Comparison of ENCODE assay signal across 28 mouse cellular contexts in genomic region chr4:127598610-127599009, GRCm38 (mm10).
DNase-seq lines count a peak whose midpoint lies in the region; ATAC-seq and TF ChIP-seq lines count a peak whose summit lies in the region.
"Had no signal": no experiment of that assay in that cellular context is flagged by ENCODE, and none has a peak within 500 bp of the region (broad histone marks: within the 10 kb centered on the region; RNA-seq: fewer than 3 reads in every experiment).

No protein-coding gene starts in this region.

- peak; percentile 23 for DNase-seq in hindbrain, postnatal 0 days (ENCODE audit: low spot score)
- peak; percentile 68 for DNase-seq in lung, embryonic 14.5 days
- no peak for DNase-seq in lung, postnatal 14 days
- peak; percentile 22 for DNase-seq in midbrain, postnatal 0 days (ENCODE audit: low spot score)
- peak; percentile 8 for DNase-seq in MN1 (ENCODE audit: low spot score)
- no peak for DNase-seq in adrenal gland, postnatal 36 days
- DNase-seq: adrenal gland, adult 8-10 months; adrenal gland, postnatal 25 days; cerebellum, adult 11 months; cerebellum, adult 2 months; cerebellum, adult 9-11 months; cerebellum, postnatal 36 days; embryo, embryonic 11 days; gastrocnemius, postnatal 25 days; heart, adult 2 months had no signal

- H3K9ac ChIP-seq in hindbrain, postnatal 0 days (replicated peaks; ENCODE audit: low read length) = no peak overlapping the region
- H3K9ac ChIP-seq in hindbrain, embryonic 12.5 days = no peak overlapping the region
- no peak overlapping the region for H3K9ac ChIP-seq in lung, embryonic 14.5 days
- no peak overlapping the region for H3K9ac ChIP-seq in midbrain, postnatal 0 days (replicated peaks; ENCODE audit: low read length, poor library complexity, severe bottlenecking)
- no peak overlapping the region for H3K9ac ChIP-seq in midbrain, embryonic 13.5 days (replicated peaks)
- H3K9ac ChIP-seq: embryonic facial prominence, embryonic 13.5 days; forebrain, embryonic 12.5 days; forebrain, embryonic 15.5 days; heart, embryonic 13.5 days; hindbrain, embryonic 13.5 days had no signal

- H3K9me3 ChIP-seq in hindbrain, postnatal 0 days (ENCODE audit: low read length) = no peaks in the 10 kb centered on the region
- H3K9me3 ChIP-seq in hindbrain, embryonic 12.5 days (replicated peaks) = no peaks in the 10 kb centered on the region
- H3K9me3 ChIP-seq in lung, embryonic 14.5 days (ENCODE audit: low read depth, low read length) = no peaks in the 10 kb centered on the region
- no peaks in the 10 kb centered on the region for H3K9me3 ChIP-seq in midbrain, postnatal 0 days (ENCODE audit: low read length)
- H3K9me3 ChIP-seq in midbrain, embryonic 13.5 days = no peaks in the 10 kb centered on the region
- H3K9me3 ChIP-seq: embryonic facial prominence, embryonic 10.5 days; embryonic facial prominence, embryonic 13.5 days; forebrain, embryonic 12.5 days; forebrain, embryonic 15.5 days; heart, embryonic 10.5 days; heart, embryonic 13.5 days; hindbrain, embryonic 13.5 days had no signal

- no peaks in the 10 kb centered on the region for H3K4me1 ChIP-seq in hindbrain, postnatal 0 days (ENCODE audit: insufficient read depth, low read length)
- peaks cover 9% of the 10 kb centered on the region; the same call in 1 of the 2 replicates for H3K4me1 ChIP-seq in hindbrain, embryonic 12.5 days
- H3K4me1 ChIP-seq in lung, embryonic 14.5 days (ENCODE audit: insufficient read depth) = no peaks in the 10 kb centered on the region
- no peaks in the 10 kb centered on the region for H3K4me1 ChIP-seq in midbrain, postnatal 0 days (ENCODE audit: insufficient read depth, low read length)
- H3K4me1 ChIP-seq in midbrain, embryonic 13.5 days (replicated peaks) = no peaks in the 10 kb centered on the region; the same call in 1 of the 2 replicates
- H3K4me1 ChIP-seq: embryonic facial prominence, embryonic 10.5 days; embryonic facial prominence, embryonic 13.5 days; forebrain, embryonic 12.5 days; heart, embryonic 13.5 days had no signal

- 32% methylated on average over 3 of the region's 3 CpGs for WGBS in hindbrain, postnatal 0 days
- 79% methylated on average over 3 of the region's 3 CpGs for WGBS in hindbrain, embryonic 12.5 days
- 33% methylated on average over 3 of the region's 3 CpGs for WGBS in lung, embryonic 14.5 days
- 80% methylated on average over 3 of the region's 3 CpGs for WGBS in midbrain, postnatal 0 days
- 83% methylated on average over 3 of the region's 3 CpGs for WGBS in midbrain, embryonic 13.5 days

- TF ChIP-seq CTCF in hindbrain, postnatal 0 days (IDR thresholded peaks at IDR 0.05; ENCODE audit: low read depth) = no peak
- no peak for TF ChIP-seq CTCF in lung, embryonic 14.5 days (IDR thresholded peaks at IDR 0.05; ENCODE audit: low read depth)
- TF ChIP-seq CTCF in midbrain, postnatal 0 days (IDR thresholded peaks at IDR 0.05) = no peak

- no peaks in the 10 kb centered on the region for H3K27me3 ChIP-seq in hindbrain, postnatal 0 days (ENCODE audit: insufficient read depth, low read length)
- H3K27me3 ChIP-seq in hindbrain, embryonic 12.5 days = no peaks in the 10 kb centered on the region
- no peaks in the 10 kb centered on the region for H3K27me3 ChIP-seq in lung, embryonic 14.5 days (ENCODE audit: insufficient read depth, low read length)
- H3K27me3 ChIP-seq in midbrain, postnatal 0 days (ENCODE audit: insufficient read depth, low read length) = no peaks in the 10 kb centered on the region
- no peaks in the 10 kb centered on the region for H3K27me3 ChIP-seq in midbrain, embryonic 13.5 days
- H3K27me3 ChIP-seq: embryonic facial prominence, embryonic 13.5 days; forebrain, embryonic 12.5 days; forebrain, embryonic 15.5 days; heart, embryonic 13.5 days; hindbrain, embryonic 13.5 days had no signal

- no peak overlapping the region for H3K4me3 ChIP-seq in hindbrain, postnatal 0 days (ENCODE audit: low read length)
- H3K4me3 ChIP-seq in hindbrain, embryonic 12.5 days = no peak overlapping the region
- H3K4me3 ChIP-seq in lung, embryonic 14.5 days (ENCODE audit: low read depth, low read length) = no peak overlapping the region
- H3K4me3 ChIP-seq in midbrain, postnatal 0 days (ENCODE audit: low read depth, low read length) = no peak overlapping the region
- H3K4me3 ChIP-seq in midbrain, embryonic 13.5 days (replicated peaks) = no peak overlapping the region
- H3K4me3 ChIP-seq: embryonic facial prominence, embryonic 10.5 days; embryonic facial prominence, embryonic 13.5 days; erythroblast, embryonic 14.5 days; forebrain, embryonic 12.5 days; forebrain, embryonic 15.5 days; heart, adult 2 months; heart, embryonic 10.5 days; heart, embryonic 13.5 days; hindbrain, embryonic 13.5 days had no signal

- no peak overlapping the region for H3K27ac ChIP-seq in hindbrain, postnatal 0 days
- no peak overlapping the region for H3K27ac ChIP-seq in hindbrain, embryonic 12.5 days
- no peak overlapping the region for H3K27ac ChIP-seq in lung, embryonic 14.5 days (ENCODE audit: low read depth)
- no peak overlapping the region for H3K27ac ChIP-seq in midbrain, postnatal 0 days (ENCODE audit: low read depth, low read length)
- H3K27ac ChIP-seq in midbrain, embryonic 13.5 days = no peak overlapping the region
- H3K27ac ChIP-seq: embryonic facial prominence, embryonic 10.5 days; embryonic facial prominence, embryonic 13.5 days; forebrain, embryonic 12.5 days; forebrain, embryonic 15.5 days; heart, adult 2 months; heart, embryonic 10.5 days; heart, embryonic 13.5 days; hindbrain, embryonic 13.5 days had no signal

- ATAC-seq in hindbrain, postnatal 0 days = no peak
- no peak for ATAC-seq in hindbrain, embryonic 12.5 days (ENCODE audit: low FRiP score)
- peak; percentile 28; the same call in 1 of the 2 replicates for ATAC-seq in lung, embryonic 14.5 days (ENCODE audit: insufficient read depth)
- ATAC-seq in midbrain, postnatal 0 days (ENCODE audit: low FRiP score) = no peak
- ATAC-seq in midbrain, embryonic 13.5 days = no peak
- ATAC-seq: activated CD4-positive, CD25-positive, alpha-beta regulatory T cell, adult 4 months; CD4-positive, CD25-positive, alpha-beta regulatory T cell, adult 4 months; forebrain, embryonic 15.5 days; hindbrain, embryonic 16.5 days had no signal

- H3K4me2 ChIP-seq in hindbrain, postnatal 0 days (ENCODE audit: low read depth, low read length) = no peak overlapping the region
- H3K4me2 ChIP-seq in hindbrain, embryonic 12.5 days (replicated peaks) = no peak overlapping the region
- H3K4me2 ChIP-seq in lung, embryonic 14.5 days = no peak overlapping the region
- no peak overlapping the region for H3K4me2 ChIP-seq in midbrain, postnatal 0 days (ENCODE audit: low read depth, low read length, poor library complexity, severe bottlenecking)
- H3K4me2 ChIP-seq in midbrain, embryonic 13.5 days (replicated peaks) = no peak overlapping the region
- H3K4me2 ChIP-seq: embryonic facial prominence, embryonic 13.5 days; forebrain, embryonic 12.5 days; forebrain, embryonic 15.5 days; heart, embryonic 13.5 days; hindbrain, embryonic 13.5 days had no signal

- H3K36me3 ChIP-seq in hindbrain, postnatal 0 days (ENCODE audit: insufficient read depth, low read length) = no peaks in the 10 kb centered on the region
- H3K36me3 ChIP-seq in hindbrain, embryonic 12.5 days = no peaks in the 10 kb centered on the region
- H3K36me3 ChIP-seq in lung, embryonic 14.5 days (ENCODE audit: insufficient read depth) = no peaks in the 10 kb centered on the region
- H3K36me3 ChIP-seq in midbrain, postnatal 0 days (ENCODE audit: insufficient read depth, low read length) = no peaks in the 10 kb centered on the region
- no peaks in the 10 kb centered on the region for H3K36me3 ChIP-seq in midbrain, embryonic 13.5 days
- H3K36me3 ChIP-seq: embryonic facial prominence, embryonic 10.5 days; embryonic facial prominence, embryonic 13.5 days; forebrain, embryonic 12.5 days; forebrain, embryonic 15.5 days; heart, embryonic 10.5 days; heart, embryonic 13.5 days; hindbrain, embryonic 13.5 days had no signal

Comparison
In these comparisons a context has a peak if more than half of its experiments do, and no peak if none do; other contexts are left out.
1. DNase-seq: peak in hindbrain, postnatal 0 days (single experiment), lung, embryonic 14.5 days (single experiment), midbrain, postnatal 0 days (single experiment) and MN1 (single experiment); none in lung, postnatal 14 days (single experiment) and adrenal gland, postnatal 36 days (0 of 2).